Mouse (Mus musculus): ENCODE measurements at regions not wholly inside any gene's neighbourhood (a gene's known extent, or its start where the extent isn't known, plus 50 kb on each side); places are given as distances from the start of the nearest gene placed in this dataset.

- Histone ChIP-seq H3K27me3 (no peaks in the 10 kb centered on the region), H3K36me3 (no peaks in the 10 kb centered on the region), H3K9ac (no peak overlapping the region), H3K9me3 (no peaks in the 10 kb centered on the region), H3K4me2 (no peak overlapping the region), H3K4me1 (no peaks in the 10 kb centered on the region), H3K4me3 (no peak overlapping the region), H3K27ac (no peak overlapping the region)
- no peak for ATAC-seq (ENCODE audit: insufficient number of reproducible peaks, low FRiP score, low TSS enrichment, low read depth)
- WGBS = 81% methylated on average over 14 of the region's 14 CpGs
Observed at GRCm38 (mm10) chr3:34521357-34522053, 128.7 kb upstream of the Sox2 start.

- no peak overlapping the region for H3K4me3 ChIP-seq
- H3K4me1 ChIP-seq = no peaks in the 10 kb centered on the region
- no peak overlapping the region for H3K9ac ChIP-seq
- no peak overlapping the region for H3K27ac ChIP-seq
- H3K4me2 ChIP-seq = no peak overlapping the region
- H3K9me3 ChIP-seq = no peaks in the 10 kb centered on the region
- WGBS = 53% methylated on average over 13 of the region's 13 CpGs
- no peak for ATAC-seq (ENCODE audit: insufficient number of reproducible peaks, low FRiP score, low TSS enrichment, low read depth)
- no peaks in the 10 kb centered on the region for H3K36me3 ChIP-seq
- H3K27me3 ChIP-seq = no peaks in the 10 kb centered on the region
Observed at GRCm38 (mm10) chr3:34512503-34513145, 137.6 kb upstream of the Sox2 start.

GRCm38 (mm10) chr3:34510723-34511122, 139.5 kb upstream of the Sox2 start:
- no peak overlapping the region for H3K4me2 ChIP-seq
- H3K4me1 ChIP-seq = no peaks in the 10 kb centered on the region
- no peak overlapping the region for H3K27ac ChIP-seq
- H3K36me3 ChIP-seq = no peaks in the 10 kb centered on the region
- no peak overlapping the region for H3K9ac ChIP-seq
- H3K27me3 ChIP-seq = 0 out of 2 replicates have a peak, but pooled peaks cover 3% of the 10 kb centered on the region
- ATAC-seq (ENCODE audit: insufficient number of reproducible peaks, low FRiP score, low TSS enrichment, low read depth) = no peak
- H3K9me3 ChIP-seq = no peaks in the 10 kb centered on the region
- WGBS = 82% methylated on average over 4 of the region's 4 CpGs
- H3K4me3 ChIP-seq = no peak overlapping the region

GRCm38 (mm10) chr3:34509160-34509559, 141.0 kb upstream of the Sox2 start:
- Histone ChIP-seq H3K4me1 (no peaks in the 10 kb centered on the region), H3K36me3 (no peaks in the 10 kb centered on the region), H3K9ac (no peak overlapping the region), H3K4me3 (no peak overlapping the region), H3K4me2 (no peak overlapping the region), H3K27me3 (0 out of 2 replicates have a peak, but pooled peaks cover 3% of the 10 kb centered on the region), H3K9me3 (no peaks in the 10 kb centered on the region), H3K27ac (no peak overlapping the region)
- 52% methylated on average over 5 of the region's 5 CpGs for WGBS
- ATAC-seq (ENCODE audit: insufficient number of reproducible peaks, low FRiP score, low TSS enrichment, low read depth) = no peak

- no peak overlapping the region for H3K9ac ChIP-seq
- 0 out of 2 replicates have a peak, but pooled peaks cover 3% of the 10 kb centered on the region for H3K27me3 ChIP-seq
- no peak overlapping the region for H3K27ac ChIP-seq
- no peak overlapping the region for H3K4me2 ChIP-seq
- no peak overlapping the region for H3K4me3 ChIP-seq
- no peaks in the 10 kb centered on the region for H3K36me3 ChIP-seq
- 15% methylated on average over 3 of the region's 3 CpGs for WGBS
- H3K4me1 ChIP-seq = no peaks in the 10 kb centered on the region
- no peaks in the 10 kb centered on the region for H3K9me3 ChIP-seq
- no peak for ATAC-seq (ENCODE audit: insufficient number of reproducible peaks, low FRiP score, low TSS enrichment, low read depth)
Observed at GRCm38 (mm10) chr3:34504573-34504894, 145.7 kb upstream of the Sox2 start.

- Histone ChIP-seq H3K9ac (no peak overlapping the region), H3K27ac (no peak overlapping the region), H3K4me3 (no peak overlapping the region), H3K9me3 (no peaks in the 10 kb centered on the region), H3K36me3 (no peaks in the 10 kb centered on the region), H3K4me2 (no peak overlapping the region), H3K27me3 (0 out of 2 replicates have a peak, but pooled peaks cover 3% of the 10 kb centered on the region), H3K4me1 (no peaks in the 10 kb centered on the region)
- WGBS = 39% methylated on average over 13 of the region's 13 CpGs
- ATAC-seq (ENCODE audit: insufficient number of reproducible peaks, low FRiP score, low TSS enrichment, low read depth) = no peak
Observed at GRCm38 (mm10) chr3:34503874-34504572, 146.2 kb upstream of the Sox2 start.

- no peaks in the 10 kb centered on the region for H3K9me3 ChIP-seq
- no peaks in the 10 kb centered on the region for H3K27me3 ChIP-seq
- WGBS = 91% methylated on average over 8 of the region's 8 CpGs
Observed at GRCm38 (mm10) chr3:34496839-34497238, 153.4 kb upstream of the Sox2 start.

GRCm38 (mm10) chr3:34495615-34496014, 154.6 kb upstream of the Sox2 start:
- Histone ChIP-seq H3K4me3 (no peak overlapping the region), H3K9ac (no peak overlapping the region), H3K27me3 (no peaks in the 10 kb centered on the region), H3K4me2 (no peak overlapping the region), H3K4me1 (no peaks in the 10 kb centered on the region), H3K9me3 (no peaks in the 10 kb centered on the region), H3K36me3 (no peaks in the 10 kb centered on the region), H3K27ac (no peak overlapping the region)
- no peak for ATAC-seq (ENCODE audit: insufficient number of reproducible peaks, low FRiP score, low TSS enrichment, low read depth)
- WGBS = 59% methylated on average over 3 of the region's 3 CpGs

More at GRCm38 (mm10) chr3:34496839-34497238, 153.4 kb upstream of the Sox2 start:
- no peak for ATAC-seq (ENCODE audit: insufficient number of reproducible peaks, low FRiP score, low TSS enrichment, low read depth)
- Histone ChIP-seq H3K4me3 (no peak overlapping the region), H3K4me2 (no peak overlapping the region), H3K9ac (no peak overlapping the region), H3K4me1 (no peaks in the 10 kb centered on the region), H3K27ac (no peak overlapping the region), H3K36me3 (no peaks in the 10 kb centered on the region)

- no peaks in the 10 kb centered on the region for H3K36me3 ChIP-seq
- H3K9ac ChIP-seq = no peak overlapping the region
- H3K4me1 ChIP-seq = no peaks in the 10 kb centered on the region
- ATAC-seq (ENCODE audit: insufficient number of reproducible peaks, low FRiP score, low TSS enrichment, low read depth) = no peak
- no peak overlapping the region for H3K4me3 ChIP-seq
- H3K27ac ChIP-seq = no peak overlapping the region
- no peaks in the 10 kb centered on the region for H3K27me3 ChIP-seq
- no peaks in the 10 kb centered on the region for H3K9me3 ChIP-seq
- H3K4me2 ChIP-seq = no peak overlapping the region
Observed at GRCm38 (mm10) chr3:34493921-34494320, 156.3 kb upstream of the Sox2 start.

GRCm38 (mm10) chr3:34489008-34489407, 161.2 kb upstream of the Sox2 start:
- Histone ChIP-seq H3K4me1 (0 out of 2 replicates have a peak, but pooled peaks cover 2% of the 10 kb centered on the region), H3K9me3 (no peaks in the 10 kb centered on the region), H3K4me2 (no peak overlapping the region), H3K4me3 (no peak overlapping the region), H3K27ac (no peak overlapping the region), H3K9ac (no peak overlapping the region), H3K27me3 (peaks cover 3% of the 10 kb centered on the region; the same call in 1 of the 2 replicates), H3K36me3 (no peaks in the 10 kb centered on the region)
- no peak for ATAC-seq (ENCODE audit: insufficient number of reproducible peaks, low FRiP score, low TSS enrichment, low read depth)
- WGBS = 85% methylated on average over 2 of the region's 2 CpGs

GRCm38 (mm10) chr3:34486441-34487050, 163.7 kb upstream of the Sox2 start:
- WGBS = 11% methylated on average over 9 of the region's 9 CpGs

More at GRCm38 (mm10) chr3:34486441-34487050, 163.7 kb upstream of the Sox2 start:
- H3K27me3 ChIP-seq = peaks cover 3% of the 10 kb centered on the region; the same call in 1 of the 2 replicates
- no peak overlapping the region for H3K27ac ChIP-seq
- H3K4me2 ChIP-seq = no peak overlapping the region
- H3K4me3 ChIP-seq = no peak overlapping the region
- H3K4me1 ChIP-seq = 0 out of 2 replicates have a peak, but pooled peaks cover 2% of the 10 kb centered on the region
- ATAC-seq (ENCODE audit: insufficient number of reproducible peaks, low FRiP score, low TSS enrichment, low read depth) = no peak
- no peaks in the 10 kb centered on the region for H3K9me3 ChIP-seq
- no peaks in the 10 kb centered on the region for H3K36me3 ChIP-seq
- H3K9ac ChIP-seq = no peak overlapping the region
